Mouse (Mus musculus): ENCODE measurements around the gene Rassf4.
A peak's percentile ranks its signal among the peaks of the same experiment; 100 is the strongest.

Rassf4 gene

DNA sequence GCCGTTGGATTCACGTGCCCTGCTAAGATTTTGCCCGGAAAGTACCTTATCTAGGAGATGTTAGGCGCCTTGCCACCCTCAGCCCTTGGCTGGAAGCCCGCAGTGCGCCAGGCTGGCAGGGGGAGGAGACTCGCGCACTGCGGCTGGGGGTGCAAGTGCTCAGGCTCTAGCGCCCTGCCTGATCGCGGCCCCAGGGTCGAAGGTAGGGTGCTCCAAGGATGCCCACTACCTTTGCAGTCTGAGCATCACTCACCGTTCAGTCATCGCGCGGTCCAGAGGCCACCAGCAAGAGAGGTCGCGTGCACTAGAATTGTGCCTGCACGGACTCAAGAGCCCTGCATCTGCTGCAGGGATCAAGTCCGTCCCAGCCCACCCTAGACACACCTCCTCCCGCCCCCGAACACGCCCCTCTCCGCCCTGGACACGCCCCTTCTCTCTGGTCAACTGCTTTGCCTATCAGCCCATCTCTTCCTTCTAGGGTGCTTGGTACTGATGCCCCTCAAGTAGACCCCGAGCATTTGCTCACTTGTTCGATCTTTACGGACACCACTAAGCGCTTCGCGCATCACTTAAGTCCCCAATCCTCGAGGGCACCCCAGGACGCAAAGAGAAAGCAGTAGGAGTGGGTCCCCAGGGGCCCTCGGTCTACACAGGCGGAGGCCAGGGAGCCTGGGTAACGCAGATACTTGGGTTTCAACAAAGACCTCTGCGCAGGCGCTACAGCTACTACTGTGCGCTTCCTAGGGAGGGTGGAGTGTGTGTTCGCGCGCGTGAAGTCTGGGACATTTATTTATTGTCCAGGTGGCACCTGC is at the start of gene Rassf4:
Rassf4 (minus strand) TSS at position 482 of the 812 bp plus-strand sequence.
- DNase-seq: peak; percentile 92 to 93

DNA sequence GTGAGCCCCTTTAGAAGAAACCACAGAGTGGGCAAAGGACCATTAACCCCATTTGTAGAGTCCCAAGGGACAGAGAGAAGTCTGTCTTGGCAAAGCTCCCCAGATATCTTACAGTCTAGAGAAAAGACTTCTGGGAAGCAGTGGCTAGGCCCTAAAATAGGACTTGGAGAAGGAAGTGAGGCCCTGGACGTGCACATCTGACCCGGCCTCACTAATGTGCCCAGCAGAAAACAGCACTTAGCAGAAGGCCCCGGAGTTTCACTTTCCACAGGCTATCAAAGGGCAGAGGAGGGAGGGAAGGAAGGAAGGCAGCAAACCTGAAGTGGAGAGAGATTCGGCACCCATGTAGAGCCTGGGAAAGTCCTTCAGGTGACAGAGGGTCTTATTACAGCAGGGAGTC is 45.2 kb upstream of the Rassf4 start:
- no peak for DNase-seq

DNA sequence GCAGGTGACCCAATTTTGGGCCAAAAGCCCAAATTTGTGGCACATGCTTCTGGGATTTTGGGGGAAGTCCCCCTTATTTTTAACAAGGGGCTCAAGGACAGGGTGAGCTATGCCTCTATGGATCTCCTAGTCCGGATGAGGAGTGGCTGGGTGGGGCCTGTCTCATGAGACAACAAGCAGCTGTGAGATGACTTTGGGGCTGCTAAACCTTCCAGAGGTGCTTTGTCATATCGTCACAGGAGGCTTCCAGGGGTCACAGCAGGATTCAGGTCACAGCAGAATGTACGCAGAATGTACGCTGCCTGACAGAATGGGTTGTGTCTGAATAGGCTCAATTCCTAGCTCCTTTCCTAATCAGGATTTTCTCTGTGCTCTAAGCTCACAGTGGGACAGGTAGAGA is 44.6 kb upstream of the Rassf4 start:
- DNase-seq: no peak

DNA sequence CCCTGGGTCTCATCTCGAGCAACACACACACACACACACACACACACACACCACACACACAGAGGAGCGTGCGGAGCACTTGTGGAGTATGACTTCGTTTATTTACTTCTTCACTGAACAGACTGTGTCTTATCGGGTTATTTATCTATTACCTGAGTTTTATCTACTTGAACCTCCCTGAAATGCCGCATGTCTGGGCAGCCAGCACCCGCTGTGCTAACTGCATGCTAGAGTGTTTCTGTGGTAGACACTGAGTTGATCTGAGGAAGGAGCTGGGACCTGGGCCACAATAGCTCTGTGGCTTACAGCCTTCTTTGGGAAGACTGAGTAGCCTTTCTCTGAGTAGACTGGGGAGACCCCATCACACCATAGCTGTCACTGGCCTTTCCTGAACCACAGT is 44.1 kb upstream of the Rassf4 start:
- no peak for DNase-seq

DNA sequence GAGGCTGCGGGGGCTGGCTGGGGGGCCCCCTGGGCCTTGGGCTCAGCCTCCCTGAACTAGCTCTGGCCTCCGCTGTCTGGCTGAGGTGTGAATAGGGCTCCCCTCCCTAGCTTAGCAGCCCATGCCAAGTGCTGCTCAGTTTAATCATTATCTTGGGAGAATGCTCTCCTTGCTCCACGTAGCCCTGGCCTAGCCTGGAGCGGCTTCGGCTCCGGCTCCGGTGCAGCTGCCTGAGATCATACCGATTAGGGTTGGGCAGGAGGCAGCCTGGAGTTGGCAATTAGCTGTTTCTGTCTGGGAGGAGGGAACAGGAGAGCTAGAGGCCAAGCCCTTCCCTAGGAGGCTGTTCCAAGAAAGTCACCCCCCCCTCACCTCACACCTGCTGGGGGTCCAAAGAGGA is 42.9 kb upstream of the Rassf4 start, which contains the start of gene Tmem72:
Tmem72 (minus strand) TSS at position 248 of the 400 bp plus-strand sequence.
- no peak for DNase-seq

DNA sequence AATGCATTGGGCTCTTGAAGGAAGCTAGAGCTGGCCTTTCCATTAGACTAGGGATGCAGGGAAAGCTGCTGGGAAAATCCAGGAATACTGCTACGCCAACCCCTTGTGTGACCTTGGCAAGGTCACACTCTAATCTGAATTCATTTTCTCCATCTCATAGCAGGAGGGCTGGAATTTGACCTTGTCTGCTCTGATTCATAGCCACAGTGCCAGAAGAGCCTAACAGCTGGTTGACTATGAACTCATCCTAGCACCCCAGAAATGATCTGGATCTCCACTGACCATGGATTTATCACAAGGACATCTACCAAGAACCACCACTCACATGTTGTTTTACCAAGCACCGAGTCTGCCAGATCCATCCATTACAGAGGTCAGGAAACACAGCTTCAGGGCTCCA is 41.4 kb upstream of the Rassf4 start:
- no peak for DNase-seq

DNA sequence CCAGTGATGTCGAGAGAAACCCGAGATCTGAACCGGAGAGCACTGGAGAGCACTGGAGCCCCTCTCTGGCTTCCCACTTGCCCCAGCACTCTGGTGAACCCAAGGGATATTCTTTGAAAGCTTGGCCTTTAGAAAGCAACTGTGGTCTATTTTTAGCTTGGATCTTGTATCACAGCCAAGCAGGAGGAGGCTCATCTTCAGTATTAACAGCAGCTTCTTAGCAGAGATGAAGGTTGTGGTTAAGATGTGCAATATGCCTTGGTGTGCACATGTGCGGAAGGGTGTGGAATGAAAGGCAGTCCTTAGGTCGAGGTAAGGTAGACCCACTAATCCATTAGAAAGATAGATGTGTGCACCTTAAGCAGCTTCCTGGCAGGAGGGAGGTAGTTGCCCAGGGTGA is 40.8 kb upstream of the Rassf4 start:
- no peak for DNase-seq

DNA sequence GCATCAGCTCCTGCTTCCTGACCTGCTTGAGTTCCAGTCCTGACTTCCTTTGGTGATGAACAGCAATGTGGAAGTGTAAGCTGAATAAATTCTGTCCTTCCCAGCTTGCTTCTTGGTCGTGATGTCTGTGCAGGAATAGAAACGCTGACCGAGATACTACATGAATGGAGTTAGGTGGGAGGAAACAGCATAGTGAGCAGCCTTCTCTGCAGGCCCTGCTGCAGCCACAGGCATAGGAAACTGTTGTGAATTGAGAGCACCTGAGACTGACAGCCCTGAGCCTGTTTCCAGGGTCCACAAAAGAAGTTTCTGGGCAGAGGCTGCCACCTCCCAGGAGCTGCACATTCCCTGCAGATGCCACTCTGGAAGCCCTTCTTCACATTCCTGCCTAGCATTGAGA is 40.2 kb upstream of the Rassf4 start:
- DNase-seq: no peak

DNA sequence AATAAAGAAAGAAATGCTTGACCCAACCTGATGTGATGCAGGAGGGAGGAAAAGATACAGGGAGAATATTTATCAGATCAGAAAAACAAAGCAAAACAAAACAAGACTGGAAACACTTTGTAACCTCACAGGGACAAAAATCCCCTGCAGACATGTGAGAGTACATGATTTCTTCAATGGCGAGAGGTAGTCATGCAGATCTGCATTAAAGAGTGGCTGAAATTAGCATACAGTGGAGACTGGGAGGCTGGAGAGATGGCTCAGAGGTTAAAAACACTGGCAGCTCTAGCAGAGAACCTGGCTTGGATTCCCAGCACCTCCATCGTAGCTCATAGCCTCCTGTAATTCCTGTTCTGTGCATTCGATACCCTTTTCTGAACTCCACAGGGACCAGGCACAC is 38.8 kb upstream of the Rassf4 start:
- DNase-seq: no peak

DNA sequence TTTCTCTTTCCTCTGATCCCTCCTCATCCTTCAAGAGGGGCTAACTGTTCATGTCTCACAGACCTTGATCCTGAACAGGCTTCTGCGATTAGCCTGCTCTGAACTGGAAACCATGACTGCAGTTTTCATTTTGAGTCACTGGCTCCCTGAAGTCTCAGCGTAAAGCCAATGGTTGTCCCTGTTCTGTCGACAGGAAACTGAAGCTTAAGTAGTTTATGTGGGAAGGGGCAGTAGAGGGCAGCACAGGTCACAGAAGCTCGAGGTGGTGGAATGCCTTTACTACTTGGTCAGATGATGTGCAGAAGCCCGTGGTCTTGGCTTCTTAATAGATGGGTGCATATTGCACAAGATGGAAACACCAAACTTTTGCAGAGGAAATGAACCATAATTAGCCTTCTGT is 38.3 kb upstream of the Rassf4 start:
- no peak for DNase-seq

DNA sequence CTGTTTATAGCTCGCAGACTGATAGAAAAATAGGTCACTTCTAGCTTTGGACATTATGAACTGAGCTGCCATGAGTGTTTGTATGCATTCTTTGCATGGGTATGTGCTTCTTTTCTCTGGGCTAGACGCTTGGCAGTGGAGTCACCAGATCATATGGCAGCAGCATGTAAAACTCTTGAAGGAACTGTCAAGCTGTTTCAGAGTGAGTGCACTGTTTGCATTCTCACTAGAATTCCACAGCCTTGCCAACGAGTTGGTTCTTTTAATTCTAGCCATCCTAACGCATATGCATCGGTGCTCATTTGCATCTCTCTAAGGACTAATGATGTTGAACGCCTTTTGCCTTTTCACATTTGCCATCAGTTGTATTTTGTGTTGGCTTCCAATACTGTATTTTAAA is 30.6 kb upstream of the Rassf4 start:
- DNase-seq: no peak

DNA sequence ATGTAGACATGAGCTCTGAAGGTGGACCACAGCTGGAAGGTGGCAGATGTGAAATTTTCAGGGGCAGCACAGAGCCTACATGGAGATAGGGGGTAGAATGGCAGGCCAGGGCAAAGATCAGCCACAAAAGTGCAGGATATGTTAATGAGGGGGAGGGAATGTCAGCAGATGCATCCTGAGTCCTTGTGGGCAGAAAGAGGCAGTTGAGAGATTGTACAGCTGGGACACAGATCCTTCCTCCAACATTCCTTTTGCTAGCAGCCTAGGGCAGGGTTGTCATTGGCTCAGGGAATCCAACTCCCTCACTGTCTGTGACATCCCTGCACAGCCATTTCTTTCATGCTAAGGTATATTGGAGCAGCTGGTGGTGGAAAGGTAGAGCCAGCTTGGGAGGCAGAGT is 27.1 kb upstream of the Rassf4 start:
- no peak for DNase-seq

DNA sequence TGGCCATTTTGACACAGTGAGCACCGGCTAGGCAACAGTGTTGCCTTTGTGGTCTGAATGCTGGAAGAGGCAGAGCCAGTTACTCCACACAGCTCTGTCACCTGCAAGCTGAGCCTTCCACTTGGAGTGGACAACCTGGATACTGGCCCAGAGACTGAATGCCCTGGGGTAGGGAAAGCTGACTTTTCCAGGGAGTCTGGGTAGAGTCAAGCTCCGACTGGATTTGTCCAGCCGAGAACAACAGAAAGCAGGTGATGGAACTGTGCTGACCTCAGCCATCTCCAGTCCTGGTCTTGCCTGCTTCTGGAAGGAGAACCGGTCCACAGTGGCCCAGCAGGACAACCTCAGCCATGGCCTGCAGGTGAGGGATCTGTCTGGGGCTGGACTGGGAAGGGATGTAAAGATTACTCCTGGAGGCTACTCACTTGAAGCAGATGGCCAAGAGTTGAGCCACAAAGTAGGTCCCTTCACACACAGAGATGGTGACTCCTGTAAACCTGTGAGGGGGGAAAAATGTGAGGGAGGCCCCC is 24.2 kb upstream of the Rassf4 start:
- DNase-seq: no peak

DNA sequence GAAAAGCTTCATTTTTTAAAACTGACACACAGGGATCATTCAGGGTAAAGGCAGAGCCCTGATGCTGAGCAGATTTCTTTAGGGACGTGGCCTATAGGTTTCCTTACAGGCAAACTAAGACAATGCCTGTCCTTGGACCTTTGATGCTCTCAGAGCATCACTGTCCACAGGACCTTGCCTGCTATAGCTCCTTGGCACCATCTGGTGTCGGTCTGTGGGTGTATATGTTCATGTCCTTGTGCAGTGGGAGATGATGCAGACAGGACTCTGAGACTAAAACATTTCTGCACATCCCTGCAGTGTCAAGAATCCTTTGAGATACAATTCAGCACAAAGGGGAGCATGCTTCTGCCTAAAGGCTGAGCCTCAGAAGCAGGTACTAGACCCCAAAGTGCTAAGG is 23.7 kb upstream of the Rassf4 start:
- peak; percentile 49 to 55 for DNase-seq

DNA sequence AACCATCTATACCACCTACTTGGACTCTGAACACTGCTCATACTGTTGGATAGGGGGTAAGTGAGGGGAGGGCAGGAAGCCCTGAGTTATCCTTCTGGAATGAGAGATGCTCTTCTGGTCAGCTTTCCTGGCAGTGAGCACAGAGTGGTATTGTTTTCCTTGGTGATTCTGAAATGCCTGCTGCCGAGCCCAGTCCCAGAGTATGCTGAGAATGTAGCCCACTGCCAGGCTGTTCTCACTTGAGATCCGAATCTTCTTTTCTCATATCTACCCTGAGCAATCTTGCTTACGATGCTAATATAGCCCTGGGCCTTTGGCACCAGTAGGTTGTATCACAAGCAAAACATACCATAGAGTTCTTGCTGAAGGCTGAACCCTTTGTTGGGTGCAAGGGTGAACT is 20.6 kb upstream of the Rassf4 start:
- no peak for DNase-seq

DNA sequence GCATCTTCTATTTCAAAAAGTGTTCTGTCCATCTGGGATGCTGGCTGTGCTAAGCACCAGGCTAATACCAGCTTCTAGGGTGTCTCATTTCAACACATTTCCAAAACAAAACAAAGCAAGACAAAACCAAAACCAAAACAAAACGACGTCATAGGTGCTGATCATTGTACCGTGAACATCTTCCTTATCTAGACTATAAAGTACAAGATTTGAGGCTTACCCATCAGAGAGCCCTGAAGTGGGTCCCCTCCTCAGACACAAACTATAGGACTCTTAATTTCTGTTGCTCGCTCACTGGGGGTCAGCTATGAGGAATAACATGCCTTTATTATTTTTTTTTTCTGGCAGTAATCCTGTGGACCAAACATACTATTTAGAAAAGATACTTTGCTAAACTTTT is 19.9 kb upstream of the Rassf4 start:
- peak; percentile 52 to 62 for DNase-seq

DNA sequence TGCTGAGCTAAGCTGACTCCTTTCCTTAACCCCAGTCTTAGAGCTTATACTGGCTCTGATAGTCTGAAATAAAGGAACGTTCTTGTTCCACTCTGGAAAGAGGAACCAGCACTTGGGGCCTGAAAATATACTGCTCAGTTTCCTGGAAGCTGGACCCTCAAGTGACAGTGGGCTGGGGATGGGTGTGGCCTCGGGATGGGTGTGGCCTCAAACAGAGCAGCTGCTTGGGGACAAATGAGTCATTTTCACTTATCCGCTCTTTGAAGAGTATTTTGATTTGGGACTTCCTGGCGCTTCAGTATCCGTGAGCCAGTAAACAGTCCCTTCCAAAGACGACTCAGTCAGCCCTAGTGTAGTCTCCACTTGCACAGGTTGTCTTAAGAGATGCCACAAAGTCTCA is 8.6 kb upstream of the Rassf4 start:
- peak; percentile 84 to 89 for DNase-seq

DNA sequence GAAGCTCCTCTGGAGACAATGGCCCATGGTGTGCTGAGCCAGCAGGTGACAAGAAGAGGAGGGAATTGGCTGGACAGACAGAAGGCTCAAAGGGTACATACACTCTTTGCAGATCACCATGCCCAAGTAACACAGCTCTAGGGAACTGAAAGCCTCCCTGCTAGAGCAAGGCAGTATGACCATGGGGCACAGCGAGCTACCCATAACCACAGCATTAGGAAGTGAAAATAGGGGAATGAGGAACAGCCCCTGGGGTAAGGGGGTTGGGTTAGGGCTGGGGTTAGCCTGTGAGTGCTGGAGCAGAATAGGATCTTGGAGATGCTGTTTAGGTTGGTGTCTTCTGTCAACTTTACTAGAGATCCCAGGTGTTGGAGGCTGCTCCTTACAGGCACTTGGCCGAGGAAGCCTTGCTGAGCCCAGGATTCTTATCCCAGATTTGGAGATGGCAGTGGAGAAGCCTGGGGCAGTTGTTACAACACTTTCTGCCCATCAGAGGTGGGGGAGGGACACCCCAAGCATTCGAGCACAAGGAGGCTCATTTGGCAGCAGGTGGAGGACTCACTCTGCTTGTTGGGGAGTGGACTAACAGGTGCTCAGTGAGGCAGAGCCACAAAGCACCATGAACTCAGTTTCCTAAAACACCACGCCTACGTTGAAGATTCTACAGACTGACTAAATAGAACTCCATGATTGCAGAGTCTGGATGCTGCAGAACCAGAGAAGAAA is 6.0 kb upstream of the Rassf4 start:
- DNase-seq: peak; percentile 76 to 80

DNA sequence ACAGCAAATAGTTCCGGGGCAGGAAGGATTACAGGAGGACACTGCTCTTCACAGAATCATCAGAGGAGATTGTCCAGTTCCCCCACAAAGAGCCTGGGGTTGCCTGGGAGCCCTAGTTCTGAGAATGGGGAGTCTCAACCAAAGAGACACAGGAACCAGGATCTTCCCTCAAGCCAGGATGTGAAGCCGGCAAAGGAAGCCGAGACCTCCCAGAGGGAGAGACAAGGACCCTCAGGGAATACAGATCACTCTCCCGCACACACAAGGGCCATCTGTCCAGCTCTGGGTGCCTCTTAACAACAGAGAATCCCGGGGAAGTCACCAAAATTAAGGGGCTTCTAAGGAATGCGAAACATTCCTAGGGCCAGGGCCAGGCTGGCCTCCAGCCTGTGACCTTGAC is 3.6 kb upstream of the Rassf4 start:
- DNase-seq: no peak

DNA sequence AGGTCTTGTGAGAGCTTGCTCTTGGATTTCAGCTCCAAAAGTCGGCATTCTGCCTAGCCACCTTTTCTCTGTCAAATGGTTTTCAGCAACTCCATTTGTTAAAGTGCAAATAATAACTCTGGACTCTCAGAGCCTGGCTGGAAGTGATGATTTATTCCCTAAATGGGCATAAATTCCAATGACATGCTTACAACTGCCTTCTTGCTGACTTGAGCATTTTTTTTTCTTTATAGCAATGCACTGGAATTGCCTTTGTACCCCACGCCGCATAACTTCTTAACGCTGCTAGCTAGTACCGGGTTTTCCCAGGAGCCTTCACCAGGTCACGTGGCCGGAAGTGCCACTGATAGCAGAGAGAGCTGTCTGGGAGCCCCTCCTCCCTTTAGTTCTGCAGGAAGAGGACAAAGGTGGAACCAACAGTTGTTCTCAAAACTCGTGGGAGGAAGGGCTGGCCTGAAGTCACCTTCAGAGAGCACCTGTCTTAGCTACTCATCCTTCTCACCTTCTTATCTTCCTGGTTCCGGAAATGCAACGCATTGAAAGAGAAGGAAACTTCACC is 2.7 kb upstream of the Rassf4 start:
- no peak for DNase-seq

DNA sequence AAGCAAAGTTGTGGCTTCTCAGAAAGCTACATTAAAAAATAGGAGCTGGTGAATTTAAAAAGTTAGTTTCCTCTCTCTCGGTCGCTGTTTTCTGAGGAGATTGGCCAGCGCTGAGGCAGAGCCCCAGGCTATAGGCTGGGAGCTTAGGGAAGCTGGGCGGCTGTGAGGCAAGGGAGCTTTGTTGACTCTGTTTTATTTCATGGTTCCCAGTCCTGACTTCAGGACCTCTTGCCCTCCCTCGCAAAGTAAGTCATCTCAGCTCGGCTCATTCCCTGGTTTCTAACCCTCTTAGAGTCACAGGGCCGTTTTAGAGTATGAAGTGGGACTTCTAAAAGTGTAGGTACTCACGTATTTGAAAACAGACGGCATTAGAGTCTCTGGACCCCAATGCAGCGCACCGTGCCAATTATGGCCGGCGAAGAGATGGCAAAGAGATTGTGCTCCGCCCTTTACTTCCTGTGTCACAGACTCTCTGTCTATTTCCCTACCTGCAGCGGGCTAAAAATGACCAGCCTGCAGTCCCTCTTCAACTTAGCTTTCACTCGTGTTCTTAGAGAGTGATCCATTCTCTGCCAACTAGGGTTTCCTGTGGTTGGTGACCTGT is 633 bp upstream of the Rassf4 start:
- peak; percentile 44 to 45 for DNase-seq

DNA sequence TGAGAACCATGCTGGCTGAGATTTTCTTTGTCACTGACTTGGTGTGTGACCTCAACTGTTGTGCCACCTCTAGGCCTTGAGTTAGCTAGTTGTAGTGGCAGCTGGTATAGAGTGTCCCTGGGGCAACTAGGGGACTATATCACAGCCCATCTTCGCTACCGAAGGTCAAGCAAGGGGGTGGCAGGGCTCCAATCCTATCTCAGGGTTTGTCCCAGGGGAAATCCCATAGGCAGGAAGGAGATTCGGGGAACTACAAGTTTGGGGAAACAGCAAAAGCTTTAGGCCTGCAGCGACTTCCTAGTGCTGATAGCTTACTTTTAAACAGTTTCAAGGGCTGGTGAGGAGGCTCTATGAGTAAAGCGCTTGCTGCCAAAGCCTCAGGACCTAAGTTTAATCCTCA is 1.4 kb downstream of the Rassf4 start:
- no peak for DNase-seq

DNA sequence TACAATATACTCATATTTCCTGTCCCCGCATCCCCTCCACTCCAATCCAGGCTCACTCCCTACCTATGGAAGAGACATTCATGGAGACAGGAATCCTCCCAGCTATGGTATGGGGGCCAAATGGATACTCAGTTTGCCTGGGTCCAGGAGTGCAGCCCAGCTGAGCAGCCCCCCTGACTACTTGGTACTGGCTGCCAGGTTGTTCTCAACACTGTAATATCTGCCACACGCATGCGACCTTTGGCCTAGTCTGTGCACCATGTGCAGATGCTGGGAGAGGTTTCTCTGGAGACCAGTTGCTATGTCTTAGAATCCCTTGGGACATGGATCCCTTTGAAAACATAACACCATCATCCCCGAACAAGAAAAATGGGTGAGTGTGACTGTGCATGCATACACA is 2.0 kb downstream of the Rassf4 start:
- DNase-seq: no peak

All from B cell, adult 2 months (primary cell).